Mouse (Mus musculus) induced T-regulatory cell, adult 2 months (primary cell): ENCODE measurements around the gene Cdk5r2.

Experiments
- DNase-seq: peaks from one replicate; pipeline ENCODE4 v3.0.0-alpha.2; 2012; ENCODE audit warnings: low read depth

Cdk5r2 gene

DNA sequence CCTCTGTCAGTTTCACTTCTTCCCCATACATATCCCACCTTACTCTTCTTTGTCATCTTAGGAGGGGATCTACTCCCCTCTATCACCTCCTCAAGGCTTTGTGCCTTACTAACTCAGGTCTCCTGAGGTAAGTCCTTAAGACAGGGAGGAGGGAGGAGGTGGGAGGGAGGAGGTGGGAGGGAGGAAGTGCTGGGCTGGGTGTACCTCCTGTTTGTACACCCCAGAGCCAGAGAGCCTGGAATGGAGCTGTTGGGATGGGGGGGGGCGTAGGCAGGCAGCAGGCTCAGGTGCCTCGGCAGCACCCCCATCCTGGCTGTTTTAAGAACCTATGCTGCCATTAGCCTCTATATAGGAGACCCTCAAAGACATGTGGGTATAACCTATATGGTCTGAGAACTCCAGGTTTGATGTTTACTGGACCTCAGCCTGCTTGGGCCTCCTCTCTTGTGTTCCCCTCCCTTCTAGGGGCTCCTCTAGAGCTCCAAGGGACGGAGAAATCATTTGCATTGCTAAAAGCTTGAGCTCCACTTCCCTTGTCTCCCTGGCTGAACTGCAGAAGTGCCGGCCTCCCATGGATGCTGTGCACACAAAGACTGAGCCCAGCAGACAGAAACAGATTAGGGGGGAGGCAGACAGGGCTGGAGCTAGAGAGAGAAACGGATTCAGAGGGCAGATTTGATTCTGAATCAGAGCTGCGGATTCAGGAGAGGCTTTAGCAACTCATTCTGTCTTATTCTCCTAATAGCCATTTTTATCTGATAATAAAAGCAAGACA lies 3.5 kb upstream of the Cdk5r2 start:
- no peak for DNase-seq

DNA sequence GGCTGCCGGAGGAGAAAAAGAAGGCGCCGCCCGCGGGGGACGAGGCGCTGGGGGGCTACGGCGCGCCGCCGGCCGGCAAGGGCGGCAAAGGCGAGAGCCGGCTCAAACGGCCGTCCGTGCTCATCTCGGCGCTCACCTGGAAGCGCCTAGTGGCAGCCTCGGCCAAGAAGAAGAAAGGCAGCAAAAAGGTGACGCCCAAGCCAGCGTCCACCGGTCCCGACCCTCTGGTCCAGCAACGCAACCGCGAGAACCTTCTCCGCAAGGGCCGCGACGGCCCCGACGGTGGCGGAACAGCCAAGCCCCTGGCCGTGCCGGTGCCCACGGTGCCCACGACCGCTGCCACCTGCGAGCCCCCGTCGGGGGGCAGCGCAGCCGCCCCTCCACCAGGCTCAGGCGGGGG lies 422 bp downstream of the Cdk5r2 start:
- peak; percentile 7 for DNase-seq

DNA sequence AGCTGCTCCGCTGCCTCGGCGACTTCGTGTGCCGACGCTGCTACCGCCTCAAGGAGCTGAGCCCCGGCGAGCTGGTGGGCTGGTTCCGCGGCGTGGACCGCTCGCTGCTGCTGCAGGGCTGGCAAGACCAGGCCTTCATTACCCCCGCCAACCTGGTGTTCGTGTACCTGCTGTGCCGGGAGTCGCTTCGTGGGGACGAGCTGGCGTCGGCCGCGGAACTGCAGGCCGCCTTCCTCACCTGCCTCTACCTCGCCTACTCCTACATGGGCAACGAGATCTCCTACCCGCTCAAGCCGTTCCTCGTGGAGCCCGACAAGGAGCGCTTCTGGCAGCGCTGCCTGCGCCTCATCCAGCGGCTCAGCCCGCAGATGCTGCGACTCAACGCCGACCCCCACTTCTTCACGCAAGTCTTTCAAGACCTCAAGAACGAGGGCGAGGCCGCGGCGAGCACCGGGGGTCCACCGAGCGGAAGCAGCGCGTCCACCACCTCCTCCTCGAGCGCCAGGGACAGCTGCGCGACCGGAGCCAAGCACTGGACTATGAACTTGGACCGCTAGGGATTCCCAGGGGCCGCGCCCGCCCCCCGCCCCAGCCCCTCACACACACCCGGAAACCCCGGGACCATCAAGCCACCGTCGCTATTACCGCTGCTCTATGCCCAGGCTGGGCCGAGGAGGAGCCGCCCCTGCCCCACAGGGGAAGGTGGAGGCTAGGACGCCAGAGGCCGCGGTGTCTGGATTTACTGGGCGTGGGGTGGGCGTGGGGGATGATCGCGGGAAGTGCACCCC lies 1.1 kb downstream of the Cdk5r2 start:
- DNase-seq, result peak; percentile 15

DNA sequence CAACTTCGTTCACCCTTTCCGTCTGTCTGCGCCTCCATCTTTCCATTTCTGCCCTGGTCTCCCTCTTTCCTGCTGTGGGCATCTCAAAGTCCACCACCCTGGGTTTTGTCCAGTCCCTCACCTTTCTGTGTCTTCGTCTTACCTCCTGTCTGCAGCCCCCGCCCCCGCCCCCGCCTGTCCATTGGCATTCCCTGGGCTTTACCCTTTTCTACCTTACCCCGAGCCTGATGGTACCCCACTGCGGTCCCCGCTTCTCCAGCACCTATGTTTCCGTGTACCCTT lies 1.6 kb downstream of the Cdk5r2 start:
- no peak for DNase-seq

DNA sequence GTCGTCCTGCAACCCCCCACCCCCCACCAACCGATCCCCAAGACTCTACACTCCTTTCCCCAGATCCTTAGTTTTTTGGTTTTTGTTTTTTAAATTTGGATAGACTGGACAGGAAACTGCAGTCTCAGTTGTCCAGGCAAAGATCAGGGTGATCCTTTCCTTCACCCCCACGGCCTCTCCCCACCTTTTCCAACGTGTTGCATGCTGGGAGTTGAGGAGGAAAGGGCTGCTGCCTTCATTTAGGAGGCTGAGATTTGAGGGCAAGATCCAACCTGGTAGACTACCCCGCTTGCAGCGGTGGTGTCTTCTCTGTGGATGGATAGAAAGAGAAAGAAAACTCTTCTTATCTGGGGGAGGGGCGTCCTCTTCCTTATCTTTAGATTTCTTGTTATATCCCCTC lies 2.1 kb downstream of the Cdk5r2 start:
- peak; percentile 3 for DNase-seq

DNA sequence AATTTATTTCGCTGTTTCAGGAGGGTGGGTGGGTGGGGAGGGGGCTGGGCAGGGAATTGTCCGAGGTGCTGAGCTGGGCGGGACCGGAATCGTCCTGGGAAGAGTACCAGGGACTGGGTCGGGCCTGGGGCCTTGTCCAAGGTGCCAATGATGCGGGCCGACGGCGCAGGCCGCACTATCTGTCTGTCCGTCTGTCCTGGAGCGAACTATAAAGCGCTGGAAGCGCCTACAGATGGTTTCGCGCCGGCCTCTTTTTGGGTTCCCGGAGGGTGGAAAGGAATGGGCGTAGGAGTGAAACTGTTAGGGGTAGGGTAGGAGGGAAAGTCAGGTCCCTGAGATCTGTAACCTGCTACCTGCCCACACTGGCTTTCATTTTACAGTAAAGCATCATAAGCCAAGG lies 2.5 kb downstream of the Cdk5r2 start:
- DNase-seq, result no peak

DNA sequence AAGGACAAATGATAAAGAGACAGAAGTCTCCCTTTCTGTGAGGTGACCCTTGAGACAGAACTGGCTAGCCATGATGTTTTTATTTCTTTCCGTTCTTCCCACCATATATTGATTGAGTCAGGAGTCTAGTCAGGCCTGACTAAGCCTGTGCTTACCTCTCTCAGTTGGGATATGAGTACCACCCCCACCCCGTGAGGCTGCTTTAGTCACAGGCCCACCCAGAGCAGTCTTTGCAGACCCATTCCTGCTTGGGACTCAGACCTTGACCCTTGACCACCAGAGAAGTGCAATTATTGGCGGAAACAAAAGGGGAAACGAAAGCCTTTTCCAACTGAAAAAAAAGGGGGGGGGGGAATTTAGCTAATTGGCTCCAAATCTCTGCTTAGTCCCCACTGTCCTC lies 2.9 kb downstream of the Cdk5r2 start:
- no peak for DNase-seq

DNA sequence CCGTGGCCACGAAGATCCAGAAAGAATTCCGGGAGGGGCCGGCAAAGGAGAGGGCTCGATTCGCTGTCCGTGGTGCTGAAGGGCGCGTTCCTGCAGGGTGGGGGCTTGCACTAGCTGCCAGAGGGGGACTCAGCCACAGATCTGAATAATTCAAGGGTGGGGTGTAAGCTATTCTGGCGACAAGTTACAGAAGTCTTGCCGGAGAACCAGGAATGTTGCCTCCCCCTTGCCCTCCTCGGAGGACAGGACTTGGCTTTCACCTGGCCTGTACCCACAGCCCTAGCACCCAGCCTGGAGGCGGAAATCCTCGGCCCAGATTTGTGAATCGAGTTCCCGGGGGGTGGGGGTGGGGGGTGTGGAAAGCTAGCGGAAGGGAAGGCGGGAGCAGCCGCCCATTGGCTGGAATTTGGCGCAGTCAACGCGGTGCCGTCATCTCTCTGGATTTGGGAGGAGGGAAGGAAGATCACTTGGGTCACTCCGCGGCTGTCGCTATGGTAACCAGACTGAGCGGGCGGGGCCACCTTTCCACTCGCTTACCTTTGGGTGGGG lies 3.5 kb downstream of the Cdk5r2 start:
- peak; percentile 30 for DNase-seq

DNA sequence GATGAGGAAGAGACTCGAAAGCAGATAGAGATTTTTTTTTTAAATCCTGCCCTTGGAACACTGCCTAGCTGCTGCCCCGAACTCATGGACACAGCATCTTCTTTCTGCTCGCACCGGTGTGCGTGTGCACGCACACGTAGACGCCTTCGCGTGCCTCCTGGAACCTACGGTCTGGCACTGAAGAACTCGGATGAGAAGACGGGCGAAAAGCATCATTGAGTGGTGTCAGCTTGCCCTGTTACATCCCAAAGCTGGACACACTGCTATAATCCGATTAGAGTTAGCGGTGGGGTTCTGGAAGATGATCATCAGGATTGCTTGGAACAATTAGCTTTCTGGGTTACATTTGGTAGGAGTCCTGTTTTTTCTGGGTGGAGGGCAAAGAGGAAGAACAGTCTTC lies 4.1 kb downstream of the Cdk5r2 start:
- DNase-seq, result no peak

DNA sequence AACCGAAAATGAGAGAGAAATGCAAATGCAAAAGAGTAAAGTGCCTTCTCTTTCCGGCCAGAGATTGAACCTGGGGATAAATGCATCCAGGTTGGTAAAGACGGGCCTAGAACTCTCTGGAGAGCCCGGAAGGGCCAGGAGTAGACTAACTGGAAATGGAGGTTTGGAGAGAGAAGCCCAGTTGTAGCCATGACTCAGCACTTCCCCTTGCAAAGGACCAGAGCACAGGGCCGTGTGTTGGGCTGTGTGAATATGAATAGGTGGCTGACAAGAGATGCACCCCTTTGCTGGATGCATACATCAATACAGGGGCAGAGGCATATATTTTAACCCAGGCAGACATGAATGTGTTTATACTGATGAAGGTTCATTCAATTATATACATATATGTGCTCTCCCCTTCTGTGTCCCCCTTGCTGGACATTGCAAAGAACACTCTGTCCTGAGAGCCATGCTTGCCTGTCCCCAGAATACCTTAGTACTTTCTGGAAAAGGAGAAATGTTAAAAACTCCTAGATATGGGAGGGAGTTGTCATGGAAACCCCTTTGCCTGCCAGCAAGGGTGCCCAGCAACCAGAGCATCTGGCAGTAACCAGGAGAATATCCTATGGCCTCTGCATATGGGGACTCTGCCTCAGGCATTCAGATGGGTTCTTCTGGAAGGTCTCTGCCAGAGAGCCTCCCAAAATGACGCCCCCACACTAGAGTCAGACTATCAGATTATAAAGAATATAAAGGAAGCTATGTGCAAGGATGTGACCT lies 4.7 kb downstream of the Cdk5r2 start:
- DNase-seq, result no peak

DNA sequence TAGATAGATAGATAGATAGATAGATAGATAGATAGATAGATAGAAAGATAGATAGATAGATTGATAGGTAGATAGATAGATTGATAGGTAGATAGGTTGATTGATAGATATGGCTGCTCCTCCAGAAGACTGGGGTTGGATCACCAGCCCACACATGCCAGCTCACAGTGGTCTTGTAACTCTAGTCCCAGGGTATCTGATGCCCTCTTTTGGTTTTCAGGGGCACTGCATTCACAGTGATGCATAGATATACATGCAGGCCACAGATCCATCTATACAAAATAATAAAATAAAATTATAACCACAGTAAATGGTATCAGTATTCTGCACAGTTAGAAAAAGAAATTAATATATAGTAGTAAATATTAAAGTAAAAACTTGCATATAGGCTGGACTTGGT lies 7.0 kb downstream of the Cdk5r2 start:
- DNase-seq, result no peak

DNA sequence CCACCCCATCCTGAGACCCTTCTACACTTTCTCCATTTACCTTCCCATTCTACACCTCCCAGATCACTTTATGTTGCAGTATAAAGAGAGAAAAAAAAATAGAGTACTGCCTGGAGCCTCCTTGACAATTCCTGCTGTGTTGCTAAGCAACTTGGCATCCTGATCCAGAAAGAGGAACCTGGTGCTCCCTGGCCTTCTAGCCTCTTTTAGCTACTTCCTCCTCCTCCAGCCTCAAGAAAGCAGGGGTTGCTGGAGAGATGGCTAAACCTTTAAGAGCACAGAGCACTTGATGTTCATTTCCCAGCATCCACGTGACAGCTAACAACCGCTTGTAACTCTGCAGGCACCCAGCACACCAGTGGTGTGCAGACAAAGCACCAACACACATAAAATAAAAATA lies 17.5 kb downstream of the Cdk5r2 start:
- DNase-seq, result no peak

DNA sequence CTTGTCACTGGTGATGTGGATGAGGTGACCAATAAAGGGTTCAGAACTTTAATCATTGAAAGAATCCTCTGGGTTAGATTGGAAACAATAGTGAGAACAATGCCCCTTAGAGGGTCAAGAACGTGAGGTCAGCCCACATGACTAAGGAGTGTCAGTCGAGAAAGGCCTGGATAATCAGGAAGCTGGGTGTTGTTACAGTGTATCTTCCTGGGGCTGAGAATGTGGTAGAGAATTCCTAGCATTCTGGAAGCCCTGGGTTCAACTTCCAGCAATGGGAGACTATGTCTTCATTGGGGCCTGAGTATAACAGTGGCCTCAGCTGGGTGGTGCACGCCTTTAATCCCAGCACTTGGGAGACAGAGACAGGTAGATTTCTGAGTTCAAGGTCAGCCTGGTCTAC lies 22.5 kb downstream of the Cdk5r2 start:
- no peak for DNase-seq

DNA sequence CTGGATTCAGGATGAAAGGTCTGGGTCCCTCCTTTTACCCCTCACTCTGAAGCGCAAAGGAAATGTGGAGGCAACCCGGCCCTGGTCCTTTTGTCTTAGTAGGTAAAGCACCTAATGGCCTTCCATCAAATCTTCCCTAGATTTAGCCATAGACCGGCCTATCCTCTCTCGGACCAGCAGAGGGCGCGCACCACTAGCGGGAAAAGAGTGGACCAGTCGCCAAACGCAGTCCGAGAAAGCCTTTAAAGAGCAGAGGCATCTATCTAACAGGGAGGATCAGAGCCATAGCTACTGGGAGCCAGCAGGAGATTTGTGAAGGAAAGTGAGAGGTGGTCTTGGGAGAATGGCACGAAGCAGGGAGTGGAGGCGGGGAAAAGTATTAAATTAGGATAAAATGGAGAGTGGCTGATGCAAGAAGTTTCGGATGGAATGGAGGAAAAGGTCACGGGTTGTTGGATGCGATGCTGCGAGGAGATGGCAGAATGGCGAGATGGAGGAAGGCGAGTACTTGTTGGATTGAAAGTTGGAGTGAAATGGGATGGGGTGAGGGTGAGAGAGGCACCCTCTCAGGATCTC lies 26.1 kb downstream of the Cdk5r2 start:
- peak; percentile 67 for DNase-seq

DNA sequence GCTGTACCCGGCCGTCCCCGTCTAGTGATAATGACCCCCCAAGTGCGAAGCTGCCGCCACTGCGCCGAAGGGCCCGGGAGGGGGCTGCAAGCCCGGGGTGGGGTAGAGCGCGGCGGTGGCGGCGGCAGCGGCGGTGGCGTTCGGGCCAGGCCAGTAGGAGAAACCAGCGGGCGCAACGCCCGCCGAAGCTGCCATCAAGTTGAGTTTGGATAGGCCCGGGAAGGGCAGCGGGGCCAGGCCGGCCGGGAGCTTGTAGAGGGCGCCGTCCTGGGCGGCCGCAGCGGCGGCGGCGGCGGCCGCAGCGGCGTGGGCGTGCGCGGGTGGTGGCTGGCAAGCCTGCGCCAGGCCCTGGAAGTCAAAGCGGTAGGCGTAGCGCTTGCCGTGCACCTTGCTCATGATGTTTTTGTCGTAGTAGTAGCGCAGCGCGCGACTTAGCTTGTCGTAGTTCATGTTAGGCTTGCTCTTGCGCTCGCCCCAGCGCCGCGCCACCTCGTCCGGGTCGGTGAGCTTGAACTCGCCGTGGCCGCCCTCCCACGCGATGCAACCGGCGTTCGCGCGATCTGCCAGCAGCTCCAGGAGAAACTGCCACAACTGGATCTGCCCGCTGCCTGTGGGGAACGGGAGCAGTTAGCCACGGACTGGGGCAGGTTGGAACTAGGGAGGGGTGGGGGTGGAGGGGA lies 27.5 kb downstream of the Cdk5r2 start:
- DNase-seq, result no peak

DNA sequence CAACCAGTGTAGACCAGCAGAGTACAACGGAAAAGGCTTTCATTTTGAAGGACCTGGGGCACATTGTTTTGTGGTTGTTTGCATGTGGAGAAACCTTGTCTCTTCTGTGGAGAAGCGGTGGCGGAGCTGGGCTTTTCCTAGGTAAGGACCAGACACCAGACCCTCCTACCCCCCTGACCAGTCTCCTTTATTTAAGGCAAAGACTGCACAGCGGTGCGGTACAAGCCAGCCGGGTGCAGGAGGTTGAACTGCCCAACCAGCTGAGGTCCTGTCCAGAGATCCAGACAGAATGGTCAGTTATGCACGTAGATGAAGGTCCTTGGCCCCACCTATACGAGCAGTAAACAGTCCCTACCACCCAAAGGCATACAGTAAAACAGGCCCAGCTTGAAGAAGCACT lies 28.1 kb downstream of the Cdk5r2 start:
- no peak for DNase-seq

DNA sequence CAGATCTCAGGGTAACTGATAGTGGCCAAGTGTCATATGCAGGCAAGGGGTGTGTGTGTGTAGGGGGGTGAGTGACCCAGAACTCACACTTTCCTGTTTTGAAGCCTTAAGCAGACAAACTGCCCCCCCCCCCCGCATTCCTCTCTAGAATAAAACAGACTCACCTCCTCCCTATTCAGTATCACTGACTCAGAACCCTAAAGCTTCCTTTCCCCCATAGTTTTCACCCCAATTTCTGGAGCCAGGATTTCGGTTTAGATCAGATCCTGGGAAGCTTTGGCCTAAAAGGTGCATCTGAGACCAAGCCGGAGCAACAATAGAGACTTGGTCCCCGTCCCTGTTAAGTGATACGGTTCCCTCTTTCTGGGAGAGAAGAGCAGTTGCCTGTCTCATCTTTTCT lies 28.7 kb downstream of the Cdk5r2 start:
- no peak for DNase-seq

DNA sequence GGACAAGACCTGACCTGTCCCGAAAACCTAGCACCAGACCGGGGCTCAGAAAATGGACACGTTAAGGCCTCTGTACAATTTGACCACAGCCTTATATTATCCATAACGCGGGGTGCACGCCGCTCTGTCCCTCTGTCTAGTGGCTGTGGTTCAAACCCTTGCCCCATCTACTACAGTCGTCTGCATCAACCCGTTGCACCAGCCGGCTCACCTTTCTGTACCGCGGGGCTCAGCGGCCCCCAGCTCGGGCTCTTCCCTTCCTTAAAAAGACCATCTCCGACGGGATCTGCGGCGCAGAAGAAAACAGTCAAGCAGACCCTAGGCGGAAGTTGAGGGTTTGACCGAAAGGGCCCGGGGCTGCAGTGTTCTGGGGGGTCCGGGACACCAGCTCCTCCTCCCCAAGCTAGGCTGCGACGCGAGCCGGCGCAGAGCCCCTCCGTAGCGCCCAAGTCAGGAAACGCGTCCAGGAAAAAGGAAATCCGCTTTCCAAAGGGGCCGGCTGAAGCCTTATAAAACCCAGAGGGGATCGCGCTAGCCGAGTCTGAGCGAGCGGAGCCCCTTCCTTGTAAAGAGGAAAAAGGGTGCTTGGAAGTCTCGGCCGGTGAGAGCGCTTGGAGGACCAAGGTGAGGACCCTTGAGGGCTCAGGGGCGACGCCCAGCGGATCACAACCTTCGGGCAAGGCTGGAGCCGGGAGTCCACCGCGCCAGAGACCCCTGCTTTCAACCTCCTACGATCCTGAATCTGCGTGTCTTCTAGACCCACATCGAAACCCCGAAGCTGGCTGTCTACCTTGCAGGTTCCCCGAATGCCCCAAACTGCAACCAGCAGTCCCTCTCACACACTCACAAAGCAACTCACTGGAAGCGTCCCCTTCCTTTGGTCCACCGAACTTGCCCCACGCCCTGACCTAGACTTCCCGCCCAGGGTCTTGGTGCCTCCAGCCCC lies 29.7 kb downstream of the Cdk5r2 start:
- DNase-seq, result no peak

DNA sequence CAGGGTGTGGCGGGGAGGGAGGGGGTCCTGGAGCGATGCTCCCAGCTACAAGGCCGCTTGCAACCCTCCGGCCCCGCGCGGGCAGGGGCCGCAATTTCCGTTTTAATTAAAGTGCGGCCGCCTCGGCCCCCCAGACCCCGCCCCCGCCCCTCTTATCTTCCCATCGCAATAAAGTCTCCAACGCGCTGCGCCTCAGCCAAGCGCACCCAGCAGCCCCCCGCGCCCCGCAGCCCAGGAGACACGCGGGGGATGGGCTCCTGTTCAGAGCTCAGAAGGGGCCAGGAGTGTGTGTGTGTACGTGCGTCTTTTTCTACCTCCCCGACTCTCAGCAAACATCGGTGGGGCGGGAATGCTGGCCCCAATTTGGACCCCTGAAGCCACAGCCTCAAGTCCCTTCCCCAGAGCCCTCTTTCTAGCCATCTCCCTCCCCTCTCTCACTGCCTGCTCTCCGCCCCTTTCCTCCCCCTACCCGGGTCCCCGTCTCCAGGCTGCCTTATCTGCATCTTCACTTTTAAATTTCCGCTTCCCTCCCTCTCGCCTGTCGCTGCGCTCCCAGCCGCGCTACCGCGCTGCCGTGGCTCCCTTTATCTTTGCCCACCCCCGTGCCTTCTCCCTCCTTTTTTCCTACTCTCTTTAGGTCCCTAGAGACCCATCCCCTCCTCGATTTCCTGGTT lies 30.8 kb downstream of the Cdk5r2 start, which contains the start of gene Fev:
Gene Fev, minus strand, starts transcription at position 51 of the 674 bp plus-strand sequence.
- DNase-seq, result no peak

DNA sequence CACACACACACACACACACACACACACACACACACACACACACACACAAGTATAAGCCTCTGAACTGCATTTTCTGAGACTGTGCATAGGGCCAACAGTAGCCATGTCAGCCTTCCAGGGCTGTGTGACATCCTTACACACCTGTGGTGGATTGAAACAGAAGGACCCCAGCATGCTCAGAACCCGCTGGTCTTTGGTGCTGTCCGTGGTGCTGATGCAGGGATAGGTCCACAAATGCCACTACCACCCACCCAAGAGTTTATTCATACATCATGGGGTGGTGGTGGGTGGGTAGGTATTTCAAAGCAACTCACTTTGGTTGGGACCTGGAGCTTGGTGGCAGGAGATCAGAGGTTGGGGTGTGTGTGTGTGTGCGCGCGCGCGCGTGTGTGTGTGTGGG lies 36.8 kb downstream of the Cdk5r2 start:
- DNase-seq, result peak; percentile 38
